Mouse (Mus musculus): ENCODE data around the gene Ilf2. TPM values are rescaled to one million over a fixed set of nuclear protein-coding genes. Genes with fewer than 3 reads are reported as not detected.

Gene Ilf2
- polyA plus RNA-seq, 1 experiment from 2014 or later = 340 TPM

Other genes starting within 250 kb of the Ilf2 start
- gene Jtb, start 244.5 kb upstream of the Ilf2 start, polyA plus RNA-seq (2015; fragmentation: Nextera tagmentation; extraction: Ambion mirVana) = 109 and 110 TPM in 2 replicates
- gene Creb3l4, start 232.6 kb upstream of the Ilf2 start, polyA plus RNA-seq (2015; fragmentation: Nextera tagmentation; extraction: Ambion mirVana) = 3.7 TPM in 2 replicates
- 42.8 and 43.2 TPM in 2 replicates for gene Slc39a1, start 228.0 kb upstream of the Ilf2 start, polyA plus RNA-seq (2015; fragmentation: Nextera tagmentation; extraction: Ambion mirVana)
- gene Crtc2, start 222.0 kb upstream of the Ilf2 start, polyA plus RNA-seq (2015; fragmentation: Nextera tagmentation; extraction: Ambion mirVana) = 20.8 and 21.1 TPM in 2 replicates
- gene Dennd4b, start 210.9 kb upstream of the Ilf2 start, polyA plus RNA-seq (2015; fragmentation: Nextera tagmentation; extraction: Ambion mirVana) = 5.4 and 7.2 TPM in 2 replicates
- gene Gatad2b, start 182.9 kb upstream of the Ilf2 start, polyA plus RNA-seq (2015; fragmentation: Nextera tagmentation; extraction: Ambion mirVana) = 15.2 TPM in 2 replicates
- gene Slc27a3, start 86.2 kb upstream of the Ilf2 start, polyA plus RNA-seq (2015; fragmentation: Nextera tagmentation; extraction: Ambion mirVana) = 18.5 and 18.8 TPM in 2 replicates
- gene Ints3, start 42.5 kb upstream of the Ilf2 start, polyA plus RNA-seq (2015; fragmentation: Nextera tagmentation; extraction: Ambion mirVana) = 33.6 and 36.5 TPM in 2 replicates
- 1.6 TPM in 2 replicates for gene Npr1, start 10.3 kb upstream of the Ilf2 start, polyA plus RNA-seq (2015; fragmentation: Nextera tagmentation; extraction: Ambion mirVana)
- gene Snapin, start 14.9 kb downstream of the Ilf2 start, polyA plus RNA-seq (2015; fragmentation: Nextera tagmentation; extraction: Ambion mirVana) = 76.1 and 81.8 TPM in 2 replicates
- gene Chtop, start 33.4 kb downstream of the Ilf2 start, polyA plus RNA-seq (2015; fragmentation: Nextera tagmentation; extraction: Ambion mirVana) = 219 and 224 TPM in 2 replicates
- 9.0 and 11.4 TPM in 2 replicates for gene S100a1, start 38.3 kb downstream of the Ilf2 start, polyA plus RNA-seq (2015; fragmentation: Nextera tagmentation; extraction: Ambion mirVana)
- 8.1 and 8.5 TPM in 2 replicates for gene S100a13, start 38.3 kb downstream of the Ilf2 start, polyA plus RNA-seq (2015; fragmentation: Nextera tagmentation; extraction: Ambion mirVana)
- gene S100a14, start 50.7 kb downstream of the Ilf2 start, polyA plus RNA-seq (2015; fragmentation: Nextera tagmentation; extraction: Ambion mirVana) = not detected in 2 replicates
- gene S100a16, start 61.1 kb downstream of the Ilf2 start, polyA plus RNA-seq (2015; fragmentation: Nextera tagmentation; extraction: Ambion mirVana) = 31.7 and 40.0 TPM in 2 replicates
- gene S100a3, start 84.5 kb downstream of the Ilf2 start, polyA plus RNA-seq (2015; fragmentation: Nextera tagmentation; extraction: Ambion mirVana) = 0.06 and 0.50 TPM in 2 replicates
- not detected in 2 replicates for gene S100a2, start 114.1 kb downstream of the Ilf2 start, polyA plus RNA-seq (2015; fragmentation: Nextera tagmentation; extraction: Ambion mirVana)
- gene Gm42674, start 125.8 kb downstream of the Ilf2 start, polyA plus RNA-seq (2015; fragmentation: Nextera tagmentation; extraction: Ambion mirVana) = not detected in 2 replicates
- gene S100a4, start 127.6 kb downstream of the Ilf2 start, polyA plus RNA-seq (2015; fragmentation: Nextera tagmentation; extraction: Ambion mirVana) = 0.56 and 0.65 TPM in 2 replicates
- not detected in 2 replicates for gene S100a5, start 132.4 kb downstream of the Ilf2 start, polyA plus RNA-seq (2015; fragmentation: Nextera tagmentation; extraction: Ambion mirVana)
- 12.8 and 18.5 TPM in 2 replicates for gene S100a6, start 136.8 kb downstream of the Ilf2 start, polyA plus RNA-seq (2015; fragmentation: Nextera tagmentation; extraction: Ambion mirVana)
- not detected in 2 replicates for gene S100a7a, start 177.9 kb downstream of the Ilf2 start, polyA plus RNA-seq (2015; fragmentation: Nextera tagmentation; extraction: Ambion mirVana)
- 2.8 and 6.1 TPM in 2 replicates for gene S100a8, start 192.9 kb downstream of the Ilf2 start, polyA plus RNA-seq (2015; fragmentation: Nextera tagmentation; extraction: Ambion mirVana)
- gene S100a9, start 219.6 kb downstream of the Ilf2 start, polyA plus RNA-seq (2015; fragmentation: Nextera tagmentation; extraction: Ambion mirVana) = 2.1 and 2.2 TPM in 2 replicates

Data from forebrain, embryonic 15.5 days (tissue).